Mouse (Mus musculus) cerebellum, adult 2 months (tissue): ENCODE data around the gene Tspan10.

ENCODE experiments used
- CTCF ChIP-seq: fragments of 200-500 bp; IDR thresholded peaks from 2 replicates; pipeline ENCODE4 v1.5.1; 2011; ENCODE audit warnings: low read depth, mild to moderate bottlenecking, control low read depth, low read length, moderate library complexity, borderline replicate concordance; ENCODE audit not compliant: insufficient read depth
- POLR2A ChIP-seq: fragments of 200-500 bp; IDR thresholded peaks from 2 replicates; pipeline ENCODE4 v1.6.1; 2011; ENCODE audit warnings: low read length, control low read depth, borderline replicate concordance; ENCODE audit not compliant: insufficient read depth

GRCm38 (mm10) chr11:120489054-120489761 lies 46.8 kb downstream of the Tspan10 start:
- peak; percentile 94 for TF ChIP-seq CTCF
- no peak for TF ChIP-seq POLR2A
